Mouse (Mus musculus) heart, embryonic 16.5 days (tissue): ENCODE measurements around the gene Jag2. TPM values are rescaled to one million over a fixed set of nuclear protein-coding genes. Genes with fewer than 3 reads are reported as not detected.

Experiments
- ATAC-seq: fragments of 200-750 bp; cut with Nextera tagmentation; replicated peaks from 2 replicates; pipeline ENCODE4 v1.8.0; 2017; ENCODE audit warnings: moderate number of reproducible peaks; ENCODE audit not compliant: insufficient read depth, low FRiP score; ENCODE audit errors: extremely low read depth
- H3K27ac ChIP-seq: fragments of 300-500 bp; sonication (generic); 2 replicates; pipeline ENCODE4 v1.5.1; 2014; ENCODE audit warnings: mild to moderate bottlenecking, low read length, control low read depth, moderate library complexity
- H3K27me3 ChIP-seq: fragments of 300-500 bp; sonication (generic); 2 replicates; pipeline ENCODE4 v1.6.1; 2014; ENCODE audit warnings: low read length, mixed read lengths; ENCODE audit not compliant: control insufficient read depth, insufficient read depth
- H3K36me3 ChIP-seq: fragments of 300-500 bp; sonication (generic); 2 replicates; pipeline ENCODE4 v1.6.1; 2014; ENCODE audit not compliant: control insufficient read depth, insufficient read depth
- H3K4me1 ChIP-seq: fragments of 300-500 bp; sonication (generic); 2 replicates; pipeline ENCODE4 v1.6.1; 2014; ENCODE audit warnings: low read length, mixed read lengths; ENCODE audit not compliant: control insufficient read depth, insufficient read depth
- H3K4me2 ChIP-seq: fragments of 300-500 bp; sonication (generic); 2 replicates; pipeline ENCODE4 v1.6.1; 2014; ENCODE audit warnings: low read depth, mild to moderate bottlenecking, control low read depth, low read length
- H3K4me3 ChIP-seq: fragments of 300-500 bp; sonication (generic); 2 replicates; pipeline ENCODE4 v1.5.1; 2014; ENCODE audit warnings: mild to moderate bottlenecking, control low read depth, low read length
- H3K9ac ChIP-seq: fragments of 300-500 bp; sonication (generic); 2 replicates; pipeline ENCODE4 v1.6.1; 2014; ENCODE audit warnings: low read length, control low read depth
- H3K9me3 ChIP-seq: fragments of 300-500 bp; sonication (generic); replicated peaks from 2 replicates; pipeline ENCODE4 v1.6.1; 2016; ENCODE audit warnings: low read length; ENCODE audit not compliant: control insufficient read depth
- WGBS: fragments of 180-500 bp; shearing (Covaris S2); extraction: QIAGEN DNeasy Blood & Tissue Kit; methylation state at CpG from one replicate; pipeline ENCODE4 v1.1.7; 2014; 5-methylcytosine and 5-hydroxymethylcytosine counted together
- polyA plus RNA-seq: library from polyadenylated mRNA; unstranded; fragments of >200 nt; fragmentation: Nextera tagmentation; extraction: Ambion mirVana; gene quantifications from 2 replicates; pipeline ENCODE4 v1.2.1, GENCODE M21; 2015

The Jag2 gene
- polyA plus RNA-seq, 1 experiment from 2014 or later: 5.4 TPM

DNA sequence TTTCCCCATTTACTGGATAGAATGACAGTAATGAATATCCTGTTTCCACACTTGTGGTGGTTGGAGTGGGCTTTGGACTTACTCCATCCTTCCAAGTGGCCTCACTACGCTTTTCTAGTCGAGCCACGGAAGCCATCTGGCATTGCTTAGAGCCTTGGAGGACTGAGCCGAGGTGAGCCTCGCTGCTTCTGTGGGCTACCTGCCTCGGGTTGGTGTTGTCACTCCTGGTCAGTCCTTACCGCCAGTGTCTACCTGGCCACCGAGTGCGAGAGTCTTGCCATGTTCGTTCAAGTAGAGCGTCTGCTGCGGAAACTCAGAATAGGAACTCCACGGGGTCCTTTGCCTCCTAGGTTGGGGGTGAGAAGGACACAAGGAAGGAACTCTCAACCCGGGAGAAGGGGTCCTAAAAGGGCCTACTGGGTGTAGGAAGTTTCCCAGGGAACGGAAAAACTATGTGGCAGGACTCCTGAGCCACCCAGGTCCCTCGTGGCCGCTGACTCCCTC, 52.5 kb downstream of the Jag2 start:
- Histone ChIP-seq H3K27ac (0 out of 2 replicates have a peak overlapping the region, but pooled peaks have one; percentile 10), H3K27me3 (peaks cover 60% of the 10 kb centered on the region), H3K4me2 (peak overlapping the region; percentile 63), H3K9me3 (no peaks in the 10 kb centered on the region), H3K4me1 (peaks cover 25% of the 10 kb centered on the region), H3K4me3 (peak overlapping the region; percentile 42), H3K36me3 (no peaks in the 10 kb centered on the region), H3K9ac (peak overlapping the region; percentile 12)
- WGBS: 3% methylated on average over 17 of the region's 17 CpGs
- no peak for ATAC-seq

DNA sequence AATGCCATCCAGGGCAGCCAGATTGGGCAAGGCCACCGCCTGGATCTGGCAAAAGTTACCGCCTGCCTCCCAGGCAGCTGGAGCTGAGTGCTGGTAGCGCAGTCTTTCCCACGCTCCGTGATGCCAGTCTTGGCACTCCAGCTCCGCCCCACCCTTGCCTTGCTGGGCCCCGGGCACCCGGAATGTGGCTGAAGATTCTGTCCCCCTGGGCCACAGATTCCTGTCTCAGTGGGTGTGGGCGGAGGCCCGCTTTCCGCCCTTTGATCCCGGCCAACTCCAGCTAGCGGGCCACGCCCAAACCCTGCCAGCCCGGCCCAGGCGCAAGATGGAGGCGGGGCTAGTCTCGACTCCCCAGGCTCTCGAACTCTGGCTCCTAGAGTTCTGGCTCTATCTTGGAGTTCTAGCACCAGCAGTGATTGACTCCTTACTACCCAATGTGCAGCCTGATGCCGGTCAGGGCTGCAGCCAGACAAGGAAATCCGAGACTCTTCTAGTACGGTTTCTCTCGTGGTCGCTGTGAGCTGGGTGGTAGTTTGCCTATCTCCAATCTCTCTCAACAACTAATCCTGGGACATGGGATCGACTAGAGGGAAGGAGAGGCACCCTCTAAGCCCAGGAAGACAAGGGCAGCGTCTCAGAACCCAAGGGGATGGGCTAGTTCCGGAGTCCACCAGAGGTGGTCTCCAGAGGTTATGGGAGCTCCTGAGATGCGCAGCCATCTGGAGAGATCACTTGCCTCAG, 53.1 kb downstream of the Jag2 start:
- no peak overlapping the region for H3K27ac ChIP-seq
- WGBS: 4% methylated on average over 28 of the region's 28 CpGs
- H3K4me2 ChIP-seq: peak overlapping the region; percentile 63
- H3K27me3 ChIP-seq: peaks cover 64% of the 10 kb centered on the region
- no peaks in the 10 kb centered on the region for H3K9me3 ChIP-seq
- H3K36me3 ChIP-seq: no peaks in the 10 kb centered on the region
- peaks cover 25% of the 10 kb centered on the region for H3K4me1 ChIP-seq
- peak overlapping the region; percentile 43; the same call in 1 of the 2 replicates for H3K9ac ChIP-seq
- 0 out of 2 replicates have a peak, but pooled peaks have one; percentile 6 for ATAC-seq
- peak overlapping the region; percentile 42 for H3K4me3 ChIP-seq

DNA sequence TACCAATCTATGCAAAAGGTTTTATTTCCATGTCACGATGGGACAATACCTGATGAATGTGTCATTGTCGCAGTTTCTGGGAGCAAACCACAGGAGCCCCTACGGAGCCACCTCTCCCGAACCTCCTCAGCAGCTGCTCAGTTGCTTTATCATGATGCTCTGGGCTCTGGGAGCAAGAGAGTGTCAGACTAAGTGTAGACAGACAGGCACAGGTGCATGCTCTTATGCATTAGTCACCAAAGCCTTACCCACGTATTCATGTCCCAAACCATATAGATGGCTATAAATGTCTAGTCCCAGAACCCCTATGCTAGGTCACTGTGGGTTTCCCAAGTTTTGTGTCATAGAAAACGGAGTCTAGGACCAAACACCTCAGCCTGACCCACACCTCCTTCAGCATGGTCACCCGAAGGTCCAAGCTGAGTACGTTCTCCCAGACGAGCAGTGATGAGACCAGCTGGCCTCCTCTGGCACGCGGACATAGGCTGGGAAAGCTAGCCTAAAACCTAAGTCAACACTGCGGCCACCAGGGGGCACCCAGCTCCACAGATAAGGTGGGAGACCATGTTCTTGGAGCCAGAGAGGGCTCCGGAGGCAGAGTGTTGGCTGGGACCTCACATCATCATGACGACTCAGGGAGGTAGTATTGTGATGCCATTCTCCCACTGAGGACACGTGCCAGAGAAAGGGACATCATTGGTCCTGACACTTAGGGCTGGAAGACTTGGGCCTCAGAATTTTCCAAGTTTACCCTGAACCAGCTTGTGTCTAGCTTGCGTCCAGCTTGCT, 54.2 kb downstream of the Jag2 start:
- Histone ChIP-seq H3K4me1 (peaks cover 25% of the 10 kb centered on the region), H3K36me3 (no peaks in the 10 kb centered on the region), H3K9me3 (no peaks in the 10 kb centered on the region), H3K9ac (no peak overlapping the region), H3K4me3 (no peak overlapping the region), H3K4me2 (no peak overlapping the region), H3K27me3 (peaks cover 71% of the 10 kb centered on the region), H3K27ac (no peak overlapping the region)
- peak; percentile 32; the same call in 1 of the 2 replicates for ATAC-seq
- WGBS: 21% methylated on average over 16 of the region's 16 CpGs

DNA sequence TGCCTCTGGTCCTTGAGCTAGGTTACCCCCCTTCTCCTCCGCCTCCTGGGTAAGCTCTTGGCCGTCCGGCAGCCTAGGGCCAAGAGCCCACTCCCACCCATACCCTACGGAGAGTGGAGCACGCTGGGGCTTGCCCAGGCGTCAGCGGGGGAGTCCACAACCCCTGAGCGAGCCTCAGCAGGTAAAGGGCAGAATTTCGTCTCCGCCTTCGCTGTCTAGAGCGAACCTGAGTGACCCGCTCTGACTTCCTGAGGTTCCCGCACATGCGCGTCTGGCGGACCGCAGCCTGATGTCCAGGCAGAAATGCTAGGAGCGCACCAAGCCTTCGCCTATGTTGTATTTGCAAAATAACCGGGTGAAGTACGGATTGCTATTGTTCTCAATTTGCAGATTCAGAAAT, 55.4 kb downstream of the Jag2 start:
- WGBS: 21% methylated on average over 22 of the region's 22 CpGs

DNA sequence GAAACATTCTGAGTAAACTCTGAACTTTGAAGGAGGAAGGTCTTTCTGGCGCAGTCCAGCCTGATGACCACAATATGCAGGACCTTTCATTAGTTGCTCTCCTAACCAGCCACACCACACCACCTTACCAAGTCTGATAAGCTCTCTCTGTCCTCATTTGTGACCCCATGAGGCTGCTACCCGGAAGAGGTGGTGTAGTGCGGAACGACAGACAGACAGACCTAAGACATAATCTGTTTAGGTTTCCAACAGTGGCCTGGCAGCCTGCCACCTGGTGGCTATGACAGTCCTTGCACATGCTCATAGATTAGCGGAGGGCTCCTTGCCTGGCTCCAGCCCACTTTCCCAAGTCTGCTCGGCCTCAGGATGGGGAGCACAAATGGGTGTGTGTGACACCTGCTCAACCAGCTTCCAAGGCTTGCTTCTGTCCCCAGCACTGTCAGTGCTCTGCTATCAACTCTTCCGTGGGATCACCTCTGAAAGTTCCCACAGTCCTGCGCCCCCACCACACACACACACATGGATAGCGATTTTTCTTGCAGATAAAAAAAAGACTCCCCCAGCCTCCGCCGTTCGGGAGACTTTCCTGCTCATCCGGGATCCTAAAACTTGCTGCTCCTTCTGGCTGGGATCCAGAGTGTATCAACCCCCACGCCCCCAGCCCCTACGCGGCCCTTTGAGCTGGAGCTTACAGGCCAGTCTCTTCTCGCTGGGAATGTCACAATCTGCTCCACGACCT, 56.0 kb downstream of the Jag2 start:
- H3K9ac ChIP-seq: no peak overlapping the region
- no peak overlapping the region for H3K27ac ChIP-seq
- ATAC-seq: no peak
- peaks cover 64% of the 10 kb centered on the region for H3K27me3 ChIP-seq
- no peaks in the 10 kb centered on the region for H3K36me3 ChIP-seq
- H3K4me2 ChIP-seq: peak overlapping the region; percentile 55
- peak overlapping the region; percentile 30 for H3K4me3 ChIP-seq
- 18% methylated on average over 18 of the region's 18 CpGs for WGBS
- H3K4me1 ChIP-seq: peaks cover 31% of the 10 kb centered on the region
- no peaks in the 10 kb centered on the region for H3K9me3 ChIP-seq

More for the DNA sequence above, 55.4 kb downstream of the Jag2 start:
- no peak overlapping the region for H3K9ac ChIP-seq
- peak overlapping the region; percentile 55 for H3K4me2 ChIP-seq
- no peak overlapping the region for H3K27ac ChIP-seq
- no peaks in the 10 kb centered on the region for H3K9me3 ChIP-seq
- H3K4me1 ChIP-seq: peaks cover 30% of the 10 kb centered on the region
- ATAC-seq: no peak
- no peaks in the 10 kb centered on the region for H3K36me3 ChIP-seq
- H3K27me3 ChIP-seq: peaks cover 69% of the 10 kb centered on the region
- H3K4me3 ChIP-seq: peak overlapping the region; percentile 30

DNA sequence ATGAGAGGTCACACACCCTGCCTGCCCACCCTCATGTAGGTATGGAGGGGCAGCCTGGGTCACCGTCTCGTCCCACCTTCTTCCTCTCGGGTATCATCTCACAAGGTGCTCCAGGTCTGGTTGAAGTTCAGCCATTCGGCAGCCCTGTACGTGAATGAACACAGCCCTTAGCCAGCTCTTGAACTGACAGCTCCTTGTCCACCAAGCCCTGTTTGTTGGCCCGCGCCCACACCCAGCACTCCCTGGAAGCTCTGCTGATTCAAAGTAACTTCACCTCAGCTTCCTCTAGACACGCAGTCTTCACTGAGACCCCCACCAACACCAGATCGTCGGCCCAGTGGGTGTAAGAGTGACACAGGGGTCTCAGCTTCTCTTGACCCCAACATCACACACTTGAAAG, 56.6 kb downstream of the Jag2 start:
- H3K4me1 ChIP-seq: peaks cover 33% of the 10 kb centered on the region
- no peak overlapping the region for H3K9ac ChIP-seq
- no peaks in the 10 kb centered on the region for H3K9me3 ChIP-seq
- ATAC-seq: no peak
- H3K4me3 ChIP-seq: no peak overlapping the region
- H3K4me2 ChIP-seq: no peak overlapping the region
- H3K27me3 ChIP-seq: peaks cover 57% of the 10 kb centered on the region
- WGBS: 77% methylated on average over 10 of the region's 10 CpGs
- no peak overlapping the region for H3K27ac ChIP-seq
- no peaks in the 10 kb centered on the region for H3K36me3 ChIP-seq

DNA sequence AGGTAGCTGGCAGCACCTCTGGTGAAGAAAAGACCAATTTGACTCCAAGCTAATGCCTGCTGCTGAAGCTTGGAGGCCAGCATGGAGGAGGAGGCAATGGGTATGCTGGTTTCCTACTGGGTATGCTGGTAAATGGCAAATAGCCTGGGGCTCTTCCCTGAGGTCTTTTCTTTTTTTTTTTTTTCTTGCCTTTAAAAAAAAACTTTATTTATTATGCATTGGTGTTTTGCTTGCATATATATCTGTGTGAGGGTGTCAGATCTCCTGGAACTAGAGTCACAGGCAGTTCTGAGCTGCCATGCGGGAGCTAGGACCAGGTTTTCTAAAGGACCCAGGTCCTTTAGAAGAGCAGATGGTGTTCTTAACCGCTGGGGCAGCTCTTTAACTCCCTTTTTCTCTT, 58.3 kb downstream of the Jag2 start:
- Histone ChIP-seq H3K9me3 (no peaks in the 10 kb centered on the region), H3K36me3 (no peaks in the 10 kb centered on the region), H3K4me2 (no peak overlapping the region; the same call in 1 of the 2 replicates), H3K27ac (no peak overlapping the region; the same call in 1 of the 2 replicates), H3K27me3 (peaks cover 43% of the 10 kb centered on the region), H3K9ac (no peak overlapping the region), H3K4me1 (peaks cover 23% of the 10 kb centered on the region), H3K4me3 (0 out of 2 replicates have a peak overlapping the region, but pooled peaks have one; percentile 6)
- 89% methylated on average over 2 of the region's 2 CpGs for WGBS
- ATAC-seq: no peak

DNA sequence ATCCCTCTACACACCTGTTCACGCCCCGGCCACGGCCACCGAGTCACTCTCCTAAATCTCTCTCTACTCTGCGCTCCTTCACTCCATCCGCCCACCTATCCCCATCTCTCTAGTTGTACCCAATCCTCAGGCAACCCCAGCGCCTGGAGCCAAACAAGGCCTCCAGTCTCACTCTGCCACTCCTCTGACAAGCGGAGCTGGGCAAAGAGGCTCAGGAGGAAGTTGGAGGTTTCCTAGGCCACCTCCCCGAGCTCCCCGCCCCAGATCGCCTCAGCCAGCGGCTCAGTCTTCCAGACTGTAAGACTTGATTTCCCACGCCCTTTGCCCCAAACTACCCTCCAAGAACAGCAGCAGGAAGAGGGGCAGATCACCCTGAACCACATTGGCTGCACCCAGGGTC, 58.8 kb downstream of the Jag2 start:
- Histone ChIP-seq H3K4me3 (0 out of 2 replicates have a peak overlapping the region, but pooled peaks have one; percentile 6), H3K27me3 (peaks cover 38% of the 10 kb centered on the region), H3K27ac (no peak overlapping the region; the same call in 1 of the 2 replicates), H3K4me2 (no peak overlapping the region; the same call in 1 of the 2 replicates), H3K9ac (no peak overlapping the region), H3K9me3 (no peaks in the 10 kb centered on the region), H3K36me3 (no peaks in the 10 kb centered on the region), H3K4me1 (peaks cover 18% of the 10 kb centered on the region)
- 48% methylated on average over 13 of the region's 13 CpGs for WGBS
- no peak for ATAC-seq
